Mouse (Mus musculus) kidney, postnatal 4 days (tissue): ENCODE data around the gene Neb.

ENCODE experiments used
- DNase-seq, 2 experiments: peaks; one replicate each; pipeline ENCODE4 v3.0.0; 2021; ENCODE audit warnings: mixed read lengths in 2 of 2

Gene Neb

GRCm38 (mm10) chr2:52304554-52304953 is 73.7 kb downstream of the Neb start:
- DNase-seq, result no peak

- peak; percentile 6 to 27 for DNase-seq
Observed at GRCm38 (mm10) chr2:52303405-52303804, 74.9 kb downstream of the Neb start.

- DNase-seq, result no peak
Observed at GRCm38 (mm10) chr2:52297969-52298368, 80.3 kb downstream of the Neb start.

- DNase-seq, result no peak
Observed at GRCm38 (mm10) chr2:52296779-52297178, 81.5 kb downstream of the Neb start.

GRCm38 (mm10) chr2:52287436-52287835 is 90.8 kb downstream of the Neb start:
- no peak for DNase-seq

- DNase-seq, result no peak
Observed at GRCm38 (mm10) chr2:52286421-52286820, 91.9 kb downstream of the Neb start.

- DNase-seq, result no peak
Observed at GRCm38 (mm10) chr2:52272146-52272545, 106.1 kb downstream of the Neb start.

GRCm38 (mm10) chr2:52270911-52271310 is 107.4 kb downstream of the Neb start:
- DNase-seq, result no peak

GRCm38 (mm10) chr2:52262149-52262548 is 116.1 kb downstream of the Neb start:
- DNase-seq, result peak; percentile 47 to 51

GRCm38 (mm10) chr2:52252037-52252436 is 126.2 kb downstream of the Neb start:
- no peak for DNase-seq

- no peak for DNase-seq
Observed at GRCm38 (mm10) chr2:52248316-52248826, 129.9 kb downstream of the Neb start.

- no peak for DNase-seq
Observed at GRCm38 (mm10) chr2:52245091-52245490, 133.2 kb downstream of the Neb start.

- DNase-seq, result no peak
Observed at GRCm38 (mm10) chr2:52242691-52243090, 135.6 kb downstream of the Neb start.

- no peak for DNase-seq
Observed at GRCm38 (mm10) chr2:52237892-52238291, 140.4 kb downstream of the Neb start.

GRCm38 (mm10) chr2:52227584-52227983 is 150.7 kb downstream of the Neb start:
- no peak for DNase-seq

GRCm38 (mm10) chr2:52224366-52224765 is 153.9 kb downstream of the Neb start:
- DNase-seq, result no peak

- DNase-seq, result peak; percentile 22 to 31
Observed at GRCm38 (mm10) chr2:52220074-52220473, 158.2 kb downstream of the Neb start.

- no peak for DNase-seq
Observed at GRCm38 (mm10) chr2:52215945-52216344, 162.3 kb downstream of the Neb start.

- no peak for DNase-seq
Observed at GRCm38 (mm10) chr2:52212561-52212961, 165.7 kb downstream of the Neb start.

- peak; percentile 15 to 16 for DNase-seq
Observed at GRCm38 (mm10) chr2:52211358-52211899, 166.8 kb downstream of the Neb start.

- no peak for DNase-seq
Observed at GRCm38 (mm10) chr2:52210685-52211084, 167.6 kb downstream of the Neb start.

GRCm38 (mm10) chr2:52204992-52205391 is 173.3 kb downstream of the Neb start:
- no peak for DNase-seq

GRCm38 (mm10) chr2:52193629-52194028 is 184.6 kb downstream of the Neb start:
- no peak for DNase-seq

- no peak for DNase-seq
Observed at GRCm38 (mm10) chr2:52179678-52180077, 198.6 kb downstream of the Neb start.

GRCm38 (mm10) chr2:52177726-52178125 is 200.5 kb downstream of the Neb start:
- DNase-seq, result no peak
